Mouse (Mus musculus) embryonic stem cell, embryonic (primary cell): ENCODE results near the gene Aamp.

Experiments
- CTCF ChIA-PET, 4 experiments: fragments of 300-600 bp in 2 of 4; fragments of 350-600 bp in 2 of 4; sonication (Branson Sonifier 250); formaldehyde crosslinking; loops; one replicate each; lab custom pipeline; 2022; ENCODE audit warnings: inconsistent platforms in 2 of 4; lab: Charles Lee
- POLR2A ChIA-PET, 4 experiments: fragments of 300-600 bp in 2 of 4; fragments of 350-600 bp in 2 of 4; sonication (Branson Sonifier 250); formaldehyde crosslinking; loops; one replicate each; lab custom pipeline; 2022; ENCODE audit warnings: antibody characterized with exemption in 4 of 4, inconsistent platforms in 1 of 4; lab: Charles Lee

The Aamp gene

GRCm38 (mm10) chr1:74305522-74305921, 21.0 kb upstream of the Aamp start, which contains the start of gene Tmbim1:
Gene Tmbim1, minus strand, starts transcription at chr1:74305622.
- CTCF ChIA-PET = no interaction called here
- POLR2A ChIA-PET = interaction anchor here in 3 of 4 experiments (0.6 to 11.8 kb wide), 16 partner anchors 10 to 93 kb away, joined by 3 to 121 read pairs (median 4); partner anchors contain the start of genes Aamp (in 2 of the 3) and Pnkd (in 2 of the 3)

- ChIA-PET POLR2A (interaction anchor here in 2 of 4 experiments (0.6 to 11.8 kb wide), 21 partner anchors 8 to 288 kb away, joined by 3 to 121 read pairs (median 4); partner anchors contain the start of genes Aamp (in 2 of the 2) and Pnkd (in 2 of the 2)), CTCF (interaction anchor here in 2 of 4 experiments (0.7 to 1.7 kb wide), 4 partner anchors 13 to 57 kb away, joined by 3 to 4 read pairs (median 4); partner anchors contain the start of gene Catip (in 2 of the 2))
Measured at GRCm38 (mm10) chr1:74304946-74305345, 20.4 kb upstream of the Aamp start.

- ChIA-PET CTCF (interaction anchor here in 2 of 4 experiments (0.7 to 1.7 kb wide), 4 partner anchors 13 to 58 kb away, joined by 3 to 4 read pairs (median 4); partner anchors contain the start of gene Catip (in 2 of the 2)), POLR2A (interaction anchor here in 2 of 4 experiments (0.7 to 11.8 kb wide), 21 partner anchors 9 to 96 kb away, joined by 3 to 121 read pairs (median 5); partner anchors contain the start of genes Aamp (in 2 of the 2), Pnkd (in 2 of the 2) and Catip (in 1 of the 2))
Measured at GRCm38 (mm10) chr1:74304339-74304790, 19.8 kb upstream of the Aamp start.

- POLR2A ChIA-PET = interaction anchor here (0.6 to 11.8 kb wide), 36 partner anchors 8 to 1030 kb away, joined by 3 to 121 read pairs (median 4); partner anchors contain the start of genes Aamp (in 3 of the 4), Pnkd (in 3 of the 4) and Catip (in 1 of the 4)
- CTCF ChIA-PET = interaction anchor here in 2 of 4 experiments (0.7 to 1.7 kb wide), 7 partner anchors 9 to 58 kb away, joined by 3 to 4 read pairs (median 4); partner anchors contain the start of gene Catip (in 2 of the 2)
Measured at GRCm38 (mm10) chr1:74303509-74304338, 19.2 kb upstream of the Aamp start.

- POLR2A ChIA-PET = interaction anchor here (0.6 to 11.8 kb wide), 22 partner anchors 9 to 1059 kb away, joined by 3 to 121 read pairs (median 4); partner anchors contain the start of genes Aamp (in 3 of the 4), Pnkd (in 3 of the 4) and Catip (in 1 of the 4)
Measured at GRCm38 (mm10) chr1:74302835-74303234, 18.3 kb upstream of the Aamp start.

GRCm38 (mm10) chr1:74302229-74302628, 17.7 kb upstream of the Aamp start:
- POLR2A ChIA-PET = interaction anchor here in 2 of 4 experiments (0.6 to 11.8 kb wide), 13 partner anchors 8 to 126 kb away, joined by 3 to 121 read pairs (median 4); partner anchors contain the start of genes Aamp (in 2 of the 2) and Pnkd (in 2 of the 2)
- CTCF ChIA-PET = interaction anchor here in 2 of 4 experiments (0.9 to 1.4 kb wide), 3 partner anchors 10 to 60 kb away, joined by 3 to 4 read pairs (median 4); partner anchors contain the start of gene Catip (in 1 of the 2)

More at GRCm38 (mm10) chr1:74302835-74303234, 18.3 kb upstream of the Aamp start:
- CTCF ChIA-PET = interaction anchor here in 3 of 4 experiments (0.7 to 1.4 kb wide), 6 partner anchors 10 to 101 kb away, joined by 3 to 5 read pairs (median 4); partner anchors contain the start of gene Catip (in 1 of the 3)

- ChIA-PET CTCF (interaction anchor here in 3 of 4 experiments (0.5 to 0.7 kb wide), 3 partner anchors 84 to 365 kb away, joined by 3 to 5 read pairs (median 5); no protein-coding TSS in a partner anchor), POLR2A (interaction anchor here in 2 of 4 experiments (1.1 to 11.8 kb wide), 4 partner anchors 9 to 63 kb away, joined by 3 to 121 read pairs (median 8); partner anchors contain the start of genes Aamp (in 1 of the 2) and Pnkd (in 1 of the 2))
Measured at GRCm38 (mm10) chr1:74300347-74301110, 16.0 kb upstream of the Aamp start.

GRCm38 (mm10) chr1:74298996-74299395, 14.5 kb upstream of the Aamp start:
- ChIA-PET POLR2A (interaction anchor here in 3 of 4 experiments (0.9 to 11.8 kb wide), 13 partner anchors 9 to 174 kb away, joined by 3 to 121 read pairs (median 3); partner anchors contain the start of genes Aamp (in 2 of the 3), Pnkd (in 2 of the 3), Gpbar1 (in 1 of the 3) and Rufy4 (in 1 of the 3)), CTCF (interaction anchor here in 3 of 4 experiments (0.5 to 1.3 kb wide), 3 partner anchors 10 to 115 kb away, joined by 3 read pairs; no protein-coding TSS in a partner anchor)

- ChIA-PET POLR2A (interaction anchor here in 2 of 4 experiments (0.6 to 11.8 kb wide), 11 partner anchors 9 to 89 kb away, joined by 3 to 121 read pairs (median 4); partner anchors contain the start of genes Aamp (in 2 of the 2), Pnkd (in 2 of the 2) and Gpbar1 (in 1 of the 2)), CTCF (interaction anchor here in 2 of 4 experiments (1.2 to 1.3 kb wide), 2 partner anchors 9 to 10 kb away, joined by 3 read pairs; no protein-coding TSS in a partner anchor)
Measured at GRCm38 (mm10) chr1:74298157-74298750, 13.7 kb upstream of the Aamp start.

- ChIA-PET CTCF (interaction anchor here in 1 of 4 experiments (0.8 kb wide), 1 partner anchor 101 kb away, joined by 3 read pairs; no protein-coding TSS in a partner anchor), POLR2A (interaction anchor here in 3 of 4 experiments (0.8 to 11.8 kb wide), 8 partner anchors 8 to 48 kb away, joined by 3 to 121 read pairs (median 9); partner anchors contain the start of genes Aamp (in 2 of the 3) and Pnkd (in 2 of the 3))
Measured at GRCm38 (mm10) chr1:74297269-74297668, 12.7 kb upstream of the Aamp start.

GRCm38 (mm10) chr1:74296477-74296876, 11.9 kb upstream of the Aamp start:
- POLR2A ChIA-PET = interaction anchor here in 3 of 4 experiments (0.5 to 5.3 kb wide), 16 partner anchors 8 to 215 kb away, joined by 3 to 35 read pairs (median 4); partner anchors contain the start of genes Aamp (in 2 of the 3), Pnkd (in 2 of the 3) and Tmbim1 (in 1 of the 3)

GRCm38 (mm10) chr1:74295456-74296171, 11.1 kb upstream of the Aamp start:
- ChIA-PET CTCF (interaction anchor here in 2 of 4 experiments (0.7 to 1.3 kb wide), 4 partner anchors 8 to 91 kb away, joined by 3 to 4 read pairs (median 4); partner anchors contain the start of genes Aamp (in 1 of the 2) and Pnkd (in 1 of the 2)), POLR2A (interaction anchor here in 3 of 4 experiments (0.5 to 5.3 kb wide), 20 partner anchors 8 to 329 kb away, joined by 3 to 35 read pairs (median 4); partner anchors contain the start of genes Aamp (in 2 of the 3), Pnkd (in 2 of the 3), Tmbim1 (in 2 of the 3) and Arpc2 (in 1 of the 3))

More at GRCm38 (mm10) chr1:74296477-74296876, 11.9 kb upstream of the Aamp start:
- CTCF ChIA-PET = interaction anchor here in 1 of 4 experiments (1.2 to 1.3 kb wide), 2 partner anchors 11 to 90 kb away, joined by 3 read pairs; no protein-coding TSS in a partner anchor

- CTCF ChIA-PET = interaction anchor here in 2 of 4 experiments (1.2 to 1.3 kb wide), 3 partner anchors 7 to 92 kb away, joined by 3 to 4 read pairs (median 3); no protein-coding TSS in a partner anchor
Measured at GRCm38 (mm10) chr1:74294733-74295455, 10.4 kb upstream of the Aamp start.

More at GRCm38 (mm10) chr1:74294733-74295455, 10.4 kb upstream of the Aamp start:
- POLR2A ChIA-PET = interaction anchor here in 3 of 4 experiments (0.6 to 5.3 kb wide), 19 partner anchors 8 to 328 kb away, joined by 3 to 35 read pairs (median 5); partner anchors contain the start of genes Aamp (in 2 of the 3), Pnkd (in 2 of the 3), Tmbim1 (in 2 of the 3) and Arpc2 (in 1 of the 3)
